Mouse (Mus musculus): Measurements from ENCODE around the gene Tmem169.
A peak's percentile ranks its signal among the peaks of the same experiment; 100 is the strongest.

Tmem169 gene

GRCm38 (mm10) chr1:72284539-72284938, 370 bp downstream of the Tmem169 start:
- no peak for DNase-seq (ENCODE audit: low read depth, low spot score)

- DNase-seq (ENCODE audit: low read depth, low spot score), result no peak
Measured at GRCm38 (mm10) chr1:72286904-72287303, 2.7 kb downstream of the Tmem169 start.

- DNase-seq (ENCODE audit: low read depth, low spot score), result no peak
Measured at GRCm38 (mm10) chr1:72287893-72288292, 3.7 kb downstream of the Tmem169 start.

GRCm38 (mm10) chr1:72288527-72289150, 4.5 kb downstream of the Tmem169 start:
- no peak for DNase-seq (ENCODE audit: low read depth, low spot score)

GRCm38 (mm10) chr1:72290896-72291295, 6.7 kb downstream of the Tmem169 start:
- no peak for DNase-seq (ENCODE audit: low read depth, low spot score)

- no peak for DNase-seq (ENCODE audit: low read depth, low spot score)
Measured at GRCm38 (mm10) chr1:72291421-72291820, 7.3 kb downstream of the Tmem169 start.

- DNase-seq (ENCODE audit: low read depth, low spot score), result no peak
Measured at GRCm38 (mm10) chr1:72291925-72292324, 7.8 kb downstream of the Tmem169 start.

- DNase-seq (ENCODE audit: low read depth, low spot score), result no peak
Measured at GRCm38 (mm10) chr1:72293869-72294663, 9.9 kb downstream of the Tmem169 start.

- DNase-seq (ENCODE audit: low read depth, low spot score), result no peak
Measured at GRCm38 (mm10) chr1:72295746-72296145, 11.6 kb downstream of the Tmem169 start.

GRCm38 (mm10) chr1:72301845-72302244, 17.7 kb downstream of the Tmem169 start:
- no peak for DNase-seq (ENCODE audit: low read depth, low spot score)

- DNase-seq (ENCODE audit: low read depth, low spot score), result no peak
Measured at GRCm38 (mm10) chr1:72306241-72306640, 22.1 kb downstream of the Tmem169 start.

GRCm38 (mm10) chr1:72306679-72307181, 22.6 kb downstream of the Tmem169 start:
- no peak for DNase-seq (ENCODE audit: low read depth, low spot score)

GRCm38 (mm10) chr1:72307317-72307798, 23.2 kb downstream of the Tmem169 start, which contains the start of gene Xrcc5:
TSS of gene Xrcc5 (plus strand) at chr1:72307421.
- peak; percentile 100 for DNase-seq (ENCODE audit: low read depth, low spot score)

- no peak for DNase-seq (ENCODE audit: low read depth, low spot score)
Measured at GRCm38 (mm10) chr1:72308919-72309318, 24.8 kb downstream of the Tmem169 start.

- DNase-seq (ENCODE audit: low read depth, low spot score), result no peak
Measured at GRCm38 (mm10) chr1:72309744-72310424, 25.7 kb downstream of the Tmem169 start.

GRCm38 (mm10) chr1:72312701-72313398, 28.7 kb downstream of the Tmem169 start:
- DNase-seq (ENCODE audit: low read depth, low spot score), result peak; percentile 94

GRCm38 (mm10) chr1:72313399-72314039, 29.4 kb downstream of the Tmem169 start:
- DNase-seq (ENCODE audit: low read depth, low spot score), result peak; percentile 93

GRCm38 (mm10) chr1:72315447-72315846, 31.3 kb downstream of the Tmem169 start:
- no peak for DNase-seq (ENCODE audit: low read depth, low spot score)

GRCm38 (mm10) chr1:72316409-72316808, 32.2 kb downstream of the Tmem169 start:
- no peak for DNase-seq (ENCODE audit: low read depth, low spot score)

- DNase-seq (ENCODE audit: low read depth, low spot score), result no peak
Measured at GRCm38 (mm10) chr1:72316901-72317300, 32.7 kb downstream of the Tmem169 start.

- no peak for DNase-seq (ENCODE audit: low read depth, low spot score)
Measured at GRCm38 (mm10) chr1:72320759-72321158, 36.6 kb downstream of the Tmem169 start.
